Mouse (Mus musculus): ENCODE results near the gene Snupn. TPM values are rescaled to one million over a fixed set of nuclear protein-coding genes. Genes with fewer than 3 reads are reported as not detected.
"Not testable (repeated sequence)": the region's sequence is repeated elsewhere in the genome, so short reads cannot be mapped to it uniquely, and the experiment has no call there.

The Snupn gene
- polyA plus RNA-seq, 1 experiment = not detected

DNA sequence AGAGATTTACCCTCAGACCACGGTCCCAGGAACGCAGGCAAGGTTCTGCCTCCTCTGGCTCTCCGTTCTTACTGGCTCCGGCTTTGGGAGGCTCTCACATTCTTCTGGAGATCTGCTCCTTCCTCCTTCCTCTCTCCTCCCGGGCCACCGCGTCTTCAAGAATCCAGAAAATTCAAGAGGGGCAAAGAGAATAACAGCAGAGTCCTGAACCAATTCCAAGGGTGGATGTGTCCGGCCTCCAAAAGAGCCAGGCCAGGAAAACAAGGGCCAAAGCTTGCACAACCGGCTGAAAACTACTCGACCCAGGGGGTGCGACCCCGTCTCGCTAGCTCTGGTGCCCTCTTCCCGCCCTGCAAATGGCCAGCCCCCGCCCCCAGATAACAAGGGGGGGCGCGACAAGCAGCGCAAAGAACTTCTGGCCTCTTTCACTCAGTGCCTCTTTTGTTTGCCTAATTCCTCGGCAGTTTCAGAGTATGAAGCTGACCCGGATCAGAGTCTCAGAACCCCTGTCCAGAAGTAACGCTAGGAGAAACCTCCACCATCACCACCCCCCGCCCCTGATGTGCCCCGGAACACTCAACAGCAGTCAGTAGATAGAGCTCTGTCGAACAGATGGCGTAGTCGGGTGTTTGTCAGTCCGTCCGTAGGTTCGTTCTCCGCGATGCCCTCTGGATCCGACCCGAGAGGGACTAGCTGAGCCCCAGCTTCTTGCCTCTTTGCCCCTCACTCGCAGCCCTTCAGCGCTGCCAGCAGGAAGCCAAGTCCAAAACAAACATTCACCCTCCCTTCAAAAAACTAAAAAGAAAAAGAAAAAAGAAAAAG, 23.3 kb upstream of the Snupn start:
- TF ChIP-seq CTCF (IDR thresholded peaks at IDR 0.05; ENCODE audit: insufficient read depth, low read depth, low read length) (no peak), POLR2A (IDR thresholded peaks at IDR 0.05; ENCODE audit: insufficient read depth, low read depth, low read length) (0 out of 2 replicates have a peak, but pooled peaks have one; percentile 16)
- Histone ChIP-seq H3K27ac (ENCODE audit: insufficient read depth, low read depth, low read length) (peak overlapping the region; percentile 24; the same call in 1 of the 2 replicates), H3K4me3 (ENCODE audit: insufficient read depth, low read depth, low read length) (peak overlapping the region; percentile 59), H3K4me1 (ENCODE audit: control insufficient read depth, insufficient read depth, low read length) (peaks cover 16% of the 10 kb centered on the region)
- 10% methylated on average over 35 of the region's 35 CpGs for WGBS

DNA sequence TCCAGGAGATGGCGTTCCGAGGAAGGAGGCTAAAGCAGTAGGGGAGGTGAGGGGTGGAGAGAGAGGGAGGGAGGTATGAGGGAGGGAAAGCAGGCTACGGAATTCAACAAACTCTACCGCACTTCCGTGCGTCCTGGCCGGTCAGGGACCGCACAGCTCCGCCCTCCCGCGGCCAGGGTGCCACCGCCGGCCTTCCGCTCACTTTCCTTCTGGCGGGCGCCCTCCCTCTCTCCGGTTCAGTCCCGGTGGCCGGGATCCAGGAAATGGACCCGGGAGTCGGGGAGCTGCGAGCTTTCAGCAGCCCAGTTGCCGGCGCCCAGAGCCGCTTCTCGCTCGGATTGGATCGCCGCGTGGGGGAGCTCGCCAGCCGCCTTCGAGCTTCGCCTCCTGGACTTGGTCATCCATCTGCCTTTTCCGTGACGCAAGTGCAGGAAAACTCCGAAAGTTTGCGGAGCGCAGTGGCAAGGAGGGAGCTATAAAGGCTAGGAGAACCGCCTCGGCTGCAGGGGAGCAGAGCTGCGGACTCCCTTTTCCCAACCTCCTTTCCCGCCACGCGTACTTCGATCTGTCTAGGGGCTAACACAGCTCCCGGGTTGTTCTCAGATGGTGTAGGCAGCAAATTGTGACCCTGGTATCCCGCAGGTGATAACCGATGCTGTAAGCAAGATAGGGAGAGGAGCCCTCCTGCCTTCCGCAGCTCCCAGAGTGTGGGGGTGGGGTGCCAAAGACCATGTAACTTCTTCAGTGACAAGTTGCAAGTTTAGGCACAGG, 22.5 kb upstream of the Snupn start, which contains the start of gene Snx33:
TSS of gene Snx33 (minus strand) at position 331 of the 771 bp plus-strand sequence.
- under 1% methylated on average over 50 of the region's 50 CpGs for WGBS
- Histone ChIP-seq H3K4me1 (ENCODE audit: control insufficient read depth, insufficient read depth, low read length) (peaks cover 16% of the 10 kb centered on the region), H3K4me3 (ENCODE audit: insufficient read depth, low read depth, low read length) (peak within 1 kb of the TSS; percentile 59), H3K27ac (ENCODE audit: insufficient read depth, low read depth, low read length) (peak within 1 kb of the TSS; percentile 24; the same call in 1 of the 2 replicates)
- TF ChIP-seq POLR2A (IDR thresholded peaks at IDR 0.05; ENCODE audit: insufficient read depth, low read depth, low read length) = no peak
- TF ChIP-seq CTCF (IDR thresholded peaks at IDR 0.05; ENCODE audit: insufficient read depth, low read depth, low read length) = peak; percentile 48; the same call in 1 of the 2 replicates

DNA sequence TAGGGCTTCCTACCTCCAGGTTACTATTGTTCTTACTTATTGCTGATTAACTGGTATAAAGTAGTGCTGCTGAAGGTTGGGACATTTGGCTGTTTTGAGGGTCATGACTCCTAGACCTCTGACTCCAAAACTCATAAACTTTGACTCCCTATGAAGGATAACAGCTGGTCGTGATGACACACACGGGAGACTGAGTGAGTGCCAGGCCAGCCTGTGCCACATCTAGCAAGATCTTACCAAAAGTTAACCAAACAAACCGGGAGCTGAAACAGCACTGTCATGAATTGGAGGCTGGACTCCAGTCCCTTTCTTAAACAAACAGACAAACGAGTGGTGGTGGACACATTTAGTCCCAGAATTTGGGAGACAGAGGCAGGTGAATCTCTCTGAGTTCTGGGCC, 21.2 kb upstream of the Snupn start:
- H3K27ac ChIP-seq (ENCODE audit: insufficient read depth, low read depth, low read length) = no peak overlapping the region
- peaks cover 15% of the 10 kb centered on the region for H3K4me1 ChIP-seq (ENCODE audit: control insufficient read depth, insufficient read depth, low read length)
- WGBS = 75% methylated on average over 4 of the region's 4 CpGs
- TF ChIP-seq CTCF (IDR thresholded peaks at IDR 0.05; ENCODE audit: insufficient read depth, low read depth, low read length) = no peak
- no peak for TF ChIP-seq POLR2A (IDR thresholded peaks at IDR 0.05; ENCODE audit: insufficient read depth, low read depth, low read length)
- H3K4me3 ChIP-seq (ENCODE audit: insufficient read depth, low read depth, low read length) = no peak overlapping the region

DNA sequence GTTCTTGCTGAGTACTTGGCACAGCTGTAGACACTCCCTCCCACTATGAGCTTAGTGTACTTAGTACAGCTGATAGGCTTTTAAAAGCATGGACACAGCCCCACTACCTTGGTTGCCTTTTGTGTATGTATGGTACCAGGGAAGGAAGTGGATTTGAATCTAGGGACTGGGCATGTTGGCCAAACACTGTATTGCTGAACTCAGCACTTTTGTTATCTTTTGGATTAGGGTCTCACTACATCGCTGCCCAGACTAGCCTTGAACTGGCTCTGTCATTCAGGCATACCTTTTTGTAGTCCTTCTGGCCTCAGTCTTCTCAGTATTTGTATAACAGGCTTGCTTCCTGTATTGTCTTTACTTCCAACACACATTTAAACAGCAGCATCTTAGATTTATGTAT, 20.1 kb upstream of the Snupn start:
- TF ChIP-seq CTCF (IDR thresholded peaks at IDR 0.05; ENCODE audit: insufficient read depth, low read depth, low read length) (no peak), POLR2A (IDR thresholded peaks at IDR 0.05; ENCODE audit: insufficient read depth, low read depth, low read length) (no peak)
- no peak overlapping the region for H3K27ac ChIP-seq (ENCODE audit: insufficient read depth, low read depth, low read length)
- WGBS = 88% methylated on average over 1 of the region's 1 CpGs
- H3K4me1 ChIP-seq (ENCODE audit: control insufficient read depth, insufficient read depth, low read length) = peaks cover 12% of the 10 kb centered on the region
- no peak overlapping the region for H3K4me3 ChIP-seq (ENCODE audit: insufficient read depth, low read depth, low read length)

DNA sequence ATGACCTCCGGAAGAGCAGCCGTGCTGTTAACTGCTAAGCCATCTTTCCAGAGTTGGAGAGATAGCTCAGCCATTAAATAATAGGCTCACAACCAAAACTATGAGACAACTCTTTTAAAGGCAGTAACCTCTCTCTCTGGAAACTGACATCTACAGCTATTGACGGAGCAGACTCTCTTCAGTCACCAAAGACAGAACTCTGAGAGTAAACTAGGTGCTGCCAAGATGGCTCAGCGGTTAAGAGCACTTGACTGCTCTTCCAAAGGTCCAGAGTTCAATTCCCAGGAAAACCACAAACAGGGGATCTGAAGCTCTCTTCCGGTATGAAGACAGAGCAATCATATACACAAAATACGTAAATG, 13.8 kb upstream of the Snupn start:
- Histone ChIP-seq H3K4me1 (ENCODE audit: control insufficient read depth, insufficient read depth, low read length) (peaks cover 5% of the 10 kb centered on the region), H3K27ac (ENCODE audit: insufficient read depth, low read depth, low read length) (0 out of 2 replicates have a peak overlapping the region, but pooled peaks have one; percentile 6), H3K4me3 (ENCODE audit: insufficient read depth, low read depth, low read length) (peak overlapping the region; percentile 66)
- no peak for TF ChIP-seq CTCF (IDR thresholded peaks at IDR 0.05; ENCODE audit: insufficient read depth, low read depth, low read length)
- no peak for TF ChIP-seq POLR2A (IDR thresholded peaks at IDR 0.05; ENCODE audit: insufficient read depth, low read depth, low read length)
- WGBS = 20% methylated on average over 6 of the region's 6 CpGs

DNA sequence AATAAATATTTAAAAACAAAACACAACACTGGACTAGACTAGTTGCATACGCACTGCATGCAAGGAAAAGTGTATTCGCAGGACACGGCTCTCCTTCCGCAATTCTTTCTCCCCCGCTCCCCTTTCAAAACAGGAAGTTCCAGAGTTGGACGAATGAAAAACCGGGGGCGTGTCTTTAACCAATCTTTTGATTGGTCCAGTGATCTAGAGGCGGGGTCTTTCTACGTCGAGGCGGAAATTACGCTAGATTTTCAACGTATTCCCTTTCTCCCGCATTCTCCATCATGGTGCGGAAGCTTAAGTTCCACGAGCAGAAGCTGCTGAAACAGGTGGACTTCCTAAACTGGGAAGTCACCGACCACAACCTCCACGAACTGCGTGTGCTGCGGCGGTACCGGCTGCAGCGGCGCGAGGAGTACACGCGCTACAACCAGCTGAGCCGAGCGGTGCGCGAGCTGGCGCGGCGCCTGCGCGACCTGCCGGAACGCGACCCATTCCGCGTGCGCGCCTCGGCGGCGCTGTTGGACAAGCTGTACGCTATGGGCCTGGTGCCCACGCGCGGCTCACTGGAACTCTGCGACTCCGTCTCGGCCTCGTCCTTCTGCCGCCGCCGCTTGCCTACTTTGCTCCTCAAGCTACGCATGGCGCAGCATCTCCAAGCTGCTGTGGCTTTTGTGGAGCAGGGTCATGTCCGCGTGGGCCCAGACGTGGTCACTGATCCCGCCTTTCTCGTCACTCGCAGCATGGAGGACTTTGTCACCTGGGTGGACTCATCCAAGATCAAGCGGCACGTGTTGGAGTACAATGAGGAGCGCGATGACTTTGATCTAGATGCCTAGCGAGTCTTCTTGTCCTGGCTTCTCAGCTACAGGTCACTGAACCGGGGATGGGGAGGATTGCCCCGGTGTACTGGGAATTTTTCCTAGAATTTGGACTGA, 13.2 kb upstream of the Snupn start, which contains the start of gene Imp3:
TSS of gene Imp3 (plus strand) at position 253 of the 938 bp plus-strand sequence.
- under 1% methylated on average over 73 of the region's 73 CpGs for WGBS
- H3K27ac ChIP-seq (ENCODE audit: insufficient read depth, low read depth, low read length) = peak within 1 kb of the TSS; percentile 90
- TF ChIP-seq CTCF (IDR thresholded peaks at IDR 0.05; ENCODE audit: insufficient read depth, low read depth, low read length) (no peak), POLR2A (IDR thresholded peaks at IDR 0.05; ENCODE audit: insufficient read depth, low read depth, low read length) (peak; percentile 78)
- peak within 1 kb of the TSS; percentile 66 for H3K4me3 ChIP-seq (ENCODE audit: insufficient read depth, low read depth, low read length)
- peaks cover 5% of the 10 kb centered on the region for H3K4me1 ChIP-seq (ENCODE audit: control insufficient read depth, insufficient read depth, low read length)

DNA sequence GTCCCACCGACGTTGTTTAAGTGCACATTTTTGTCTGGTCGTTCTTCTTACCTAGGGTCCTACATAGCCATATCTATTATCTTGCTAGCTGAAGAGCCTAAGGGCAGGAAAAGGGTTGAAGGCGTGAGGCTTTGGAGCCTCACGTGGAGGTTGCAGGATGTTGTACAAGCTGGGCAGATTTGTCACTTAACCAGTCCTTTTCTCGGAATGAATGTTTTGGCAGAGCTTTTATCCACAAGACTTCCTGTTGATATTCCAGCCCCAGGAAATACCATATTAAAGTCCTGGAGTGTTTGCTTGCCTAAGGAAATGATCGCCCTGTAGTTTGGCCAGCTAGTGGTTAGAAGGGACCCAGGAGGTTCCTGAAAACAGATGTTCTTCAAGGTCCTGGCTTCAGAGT, 12.3 kb upstream of the Snupn start:
- H3K4me1 ChIP-seq (ENCODE audit: control insufficient read depth, insufficient read depth, low read length) = peaks cover 5% of the 10 kb centered on the region
- TF ChIP-seq POLR2A (IDR thresholded peaks at IDR 0.05; ENCODE audit: insufficient read depth, low read depth, low read length) = no peak
- no peak for TF ChIP-seq CTCF (IDR thresholded peaks at IDR 0.05; ENCODE audit: insufficient read depth, low read depth, low read length)
- no peak overlapping the region for H3K27ac ChIP-seq (ENCODE audit: insufficient read depth, low read depth, low read length)
- 5% methylated on average over 7 of the region's 7 CpGs for WGBS
- H3K4me3 ChIP-seq (ENCODE audit: insufficient read depth, low read depth, low read length) = peak overlapping the region; percentile 66

DNA sequence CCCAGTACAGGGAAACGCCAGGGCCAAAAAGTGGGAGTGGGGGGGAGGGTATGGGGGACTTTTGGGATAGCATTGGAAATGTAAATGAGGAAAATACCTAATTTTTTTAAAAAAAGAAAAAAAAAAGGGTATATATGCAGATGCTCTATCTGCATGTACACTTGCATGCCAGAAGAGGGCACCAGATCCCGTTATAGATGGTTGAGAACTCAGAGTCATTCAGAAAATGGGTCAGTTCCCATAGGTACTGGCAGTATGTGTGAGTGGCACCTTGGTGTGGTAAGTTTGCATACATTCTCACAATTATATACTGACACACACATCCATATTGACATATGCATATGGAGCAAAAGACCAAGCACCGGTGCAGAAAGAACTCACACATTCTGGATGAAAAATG, 3.2 kb upstream of the Snupn start:
- H3K4me1 ChIP-seq (ENCODE audit: control insufficient read depth, insufficient read depth, low read length); H3K4me3 ChIP-seq (ENCODE audit: insufficient read depth, low read depth, low read length); H3K27ac ChIP-seq (ENCODE audit: insufficient read depth, low read depth, low read length): not testable (repeated sequence)
- 25% methylated on average over 3 of the region's 3 CpGs for WGBS

DNA sequence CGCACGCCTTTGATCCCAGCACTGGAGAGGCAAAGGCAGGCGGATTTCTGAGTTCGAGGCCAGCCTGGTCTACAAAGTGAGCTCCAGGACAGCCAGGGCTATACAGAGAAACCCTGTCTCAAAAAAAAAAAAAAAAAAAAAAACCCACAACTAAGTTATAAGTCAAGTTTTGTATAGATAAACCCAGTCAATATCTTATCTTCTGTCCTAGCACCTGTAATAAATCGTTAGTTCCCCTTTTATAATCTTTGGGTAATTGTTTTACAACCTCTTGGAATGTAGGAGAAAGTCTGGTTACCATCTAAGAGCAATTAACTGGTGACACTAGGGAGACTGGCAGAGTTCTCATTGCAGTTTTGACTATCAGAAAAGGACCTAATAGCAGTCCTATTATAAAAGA, 2.0 kb upstream of the Snupn start:
- not testable (repeated sequence) for H3K4me3 ChIP-seq (ENCODE audit: insufficient read depth, low read depth, low read length); H3K4me1 ChIP-seq (ENCODE audit: control insufficient read depth, insufficient read depth, low read length); H3K27ac ChIP-seq (ENCODE audit: insufficient read depth, low read depth, low read length)
- 91% methylated on average over 5 of the region's 5 CpGs for WGBS
